8 mouse cellular contexts compared by ENCODE assay signal in the genomic region with DNA sequence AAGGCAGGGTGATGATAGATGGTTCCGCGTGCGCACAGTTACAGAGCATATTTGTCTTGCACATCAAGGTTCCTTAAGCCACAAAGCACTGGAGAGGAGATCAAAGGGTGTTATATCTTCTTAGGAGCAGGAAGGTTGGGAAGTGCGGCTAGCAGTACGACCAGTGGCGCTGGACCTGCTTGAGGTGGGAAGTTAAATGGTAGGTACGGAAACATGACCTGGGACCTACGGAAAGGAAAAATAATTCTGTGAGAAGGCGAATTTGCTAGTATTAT.
DNase-seq lines count a peak whose midpoint lies in the region; ATAC-seq and TF ChIP-seq lines count a peak whose summit lies in the region.

No protein-coding gene starts in this region.

- TF ChIP-seq CTCF in kidney, adult 2 months (conservative IDR thresholded peaks at IDR 0.05; ENCODE audit: insufficient read depth, insufficient read length, low read depth, low read length) = no peak
- no peak for TF ChIP-seq CTCF in cortical plate, adult 2 months (IDR thresholded peaks at IDR 0.05; ENCODE audit: extremely low read depth, insufficient read depth, low read length)

- H3K9ac ChIP-seq in midbrain, embryonic 14.5 days (replicated peaks; ENCODE audit: low read length) = peak overlapping the region; percentile 76

- no peak for DNase-seq in kidney, adult 2 months
- no peak for DNase-seq in kidney, postnatal 36 days
- no peak for DNase-seq in midbrain, embryonic 14.5 days
- no peak for DNase-seq in adrenal gland, postnatal 4 days (ENCODE audit: low spot score in 2 of 2)
- no peak for DNase-seq in right cerebral cortex, postnatal 25 days
- DNase-seq in gastrocnemius, postnatal 10 days = no peak

- H3K4me2 ChIP-seq in midbrain, embryonic 14.5 days (ENCODE audit: low read length) = peak overlapping the region; percentile 92

- TF ChIP-seq POLR2A in kidney, adult 2 months (IDR thresholded peaks at IDR 0.05; ENCODE audit: low read depth, low read length) = no peak
- no peak for TF ChIP-seq POLR2A in cortical plate, adult 2 months (IDR thresholded peaks at IDR 0.05; ENCODE audit: extremely low read depth, insufficient read depth, low read length)

- no peak overlapping the region for H3K27ac ChIP-seq in kidney, adult 2 months (ENCODE audit: insufficient read depth, low read depth, low read length)
- H3K27ac ChIP-seq in cortical plate, adult 2 months (ENCODE audit: insufficient read depth, low read length) = peak overlapping the region; percentile 96
- H3K27ac ChIP-seq in midbrain, embryonic 14.5 days (replicated peaks; ENCODE audit: low read depth, low read length) = peak overlapping the region; percentile 96

- H3K4me1 ChIP-seq in kidney, adult 2 months (ENCODE audit: control insufficient read depth, insufficient read depth, low read length) = no peaks in the 10 kb centered on the region
- peaks cover 8% of the 10 kb centered on the region; the same call in 1 of the 2 replicates for H3K4me1 ChIP-seq in cortical plate, adult 2 months (ENCODE audit: control insufficient read depth, insufficient read depth, low read length)
- H3K4me1 ChIP-seq in midbrain, embryonic 14.5 days (ENCODE audit: control insufficient read depth, insufficient read depth, low read length) = peaks cover 35% of the 10 kb centered on the region

- no peaks in the 10 kb centered on the region for H3K36me3 ChIP-seq in kidney, adult 2 months (ENCODE audit: control insufficient read depth, insufficient read depth, low read length)
- H3K36me3 ChIP-seq in midbrain, embryonic 14.5 days (ENCODE audit: control insufficient read depth, insufficient read depth, low read length) = no peaks in the 10 kb centered on the region

- no peaks in the 10 kb centered on the region for H3K27me3 ChIP-seq in kidney, adult 2 months (replicated peaks; ENCODE audit: control insufficient read depth, insufficient read depth, low read length)
- 0 out of 2 replicates have a peak, but pooled peaks cover 3% of the 10 kb centered on the region for H3K27me3 ChIP-seq in midbrain, embryonic 14.5 days (ENCODE audit: control insufficient read depth, insufficient read depth, low read length)

- WGBS in kidney, adult 2 months = under 1% methylated on average over 9 of the region's 9 CpGs
- 1% methylated on average over 9 of the region's 9 CpGs for WGBS in midbrain, embryonic 14.5 days

- ATAC-seq in inflammation-experienced regulatory T-cells, adult 6 months = peak; percentile 4
- peak; percentile 6; the same call in 1 of the 2 replicates for ATAC-seq in midbrain, embryonic 14.5 days (ENCODE audit: low FRiP score, low TSS enrichment)

- peak overlapping the region; percentile 42 for H3K4me3 ChIP-seq in kidney, adult 2 months (ENCODE audit: insufficient read depth, low read depth, low read length)
- H3K4me3 ChIP-seq in cortical plate, adult 2 months (ENCODE audit: insufficient read depth, low read length) = peak overlapping the region; percentile 57
- peak overlapping the region; percentile 48 for H3K4me3 ChIP-seq in midbrain, embryonic 14.5 days (replicated peaks; ENCODE audit: low read depth, low read length)

- H3K9me3 ChIP-seq in midbrain, embryonic 14.5 days (ENCODE audit: control insufficient read depth, low read length) = no peaks in the 10 kb centered on the region
